Mouse (Mus musculus) T-helper 1 cell (primary cell): ENCODE data around the gene Dnajb1.

Source experiments
- in situ Hi-C: fragments of 300-600 bp; cut with MboI, MseI; formaldehyde crosslinking; loops from one replicate; pipeline ENCODE4 v1.15.1; 2025; ENCODE audit warnings: high pct_unique_total_duplicates

Dnajb1 gene

DNA sequence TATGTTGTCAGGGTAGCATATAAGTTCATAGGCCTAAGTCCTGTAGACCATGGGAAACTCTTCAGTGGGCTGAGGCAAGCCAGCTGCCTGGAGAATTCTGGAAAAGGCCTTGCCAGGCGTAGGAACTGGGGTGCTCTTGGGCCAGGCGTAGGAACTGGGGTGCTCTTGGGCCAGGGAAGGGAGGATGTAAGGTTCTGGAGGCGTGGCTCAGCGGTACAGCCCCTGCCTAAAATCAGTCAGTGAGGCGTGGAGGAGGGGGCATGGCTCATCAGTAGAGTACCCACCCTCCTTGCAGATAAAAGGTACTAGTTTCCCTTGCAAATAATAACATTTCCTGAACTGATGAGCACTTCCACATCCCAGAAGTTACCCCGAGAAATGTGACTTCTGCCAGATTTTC lies 46.7 kb downstream of the Dnajb1 start:
- in situ Hi-C loops = no loop called here

DNA sequence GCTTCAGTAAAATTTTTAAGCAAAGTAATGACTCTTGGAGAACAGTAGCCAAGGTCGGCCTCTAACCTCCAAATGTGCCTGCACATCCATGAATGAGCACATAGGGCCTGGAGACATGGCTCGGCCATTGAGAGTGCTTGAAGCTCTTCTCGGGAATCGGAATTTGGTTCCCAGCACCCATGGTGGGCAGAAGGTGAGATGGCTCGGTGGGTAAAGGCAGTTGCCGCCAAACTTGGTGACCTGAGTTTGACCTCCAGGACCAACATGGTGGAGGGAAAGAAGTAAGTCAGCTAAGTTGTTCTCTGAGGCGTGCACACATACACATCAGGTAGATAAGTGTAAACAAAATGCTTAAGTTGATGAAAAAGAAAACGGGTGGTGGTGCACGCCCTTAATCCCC lies 48.0 kb downstream of the Dnajb1 start:
- in situ Hi-C loops = no loop called here

DNA sequence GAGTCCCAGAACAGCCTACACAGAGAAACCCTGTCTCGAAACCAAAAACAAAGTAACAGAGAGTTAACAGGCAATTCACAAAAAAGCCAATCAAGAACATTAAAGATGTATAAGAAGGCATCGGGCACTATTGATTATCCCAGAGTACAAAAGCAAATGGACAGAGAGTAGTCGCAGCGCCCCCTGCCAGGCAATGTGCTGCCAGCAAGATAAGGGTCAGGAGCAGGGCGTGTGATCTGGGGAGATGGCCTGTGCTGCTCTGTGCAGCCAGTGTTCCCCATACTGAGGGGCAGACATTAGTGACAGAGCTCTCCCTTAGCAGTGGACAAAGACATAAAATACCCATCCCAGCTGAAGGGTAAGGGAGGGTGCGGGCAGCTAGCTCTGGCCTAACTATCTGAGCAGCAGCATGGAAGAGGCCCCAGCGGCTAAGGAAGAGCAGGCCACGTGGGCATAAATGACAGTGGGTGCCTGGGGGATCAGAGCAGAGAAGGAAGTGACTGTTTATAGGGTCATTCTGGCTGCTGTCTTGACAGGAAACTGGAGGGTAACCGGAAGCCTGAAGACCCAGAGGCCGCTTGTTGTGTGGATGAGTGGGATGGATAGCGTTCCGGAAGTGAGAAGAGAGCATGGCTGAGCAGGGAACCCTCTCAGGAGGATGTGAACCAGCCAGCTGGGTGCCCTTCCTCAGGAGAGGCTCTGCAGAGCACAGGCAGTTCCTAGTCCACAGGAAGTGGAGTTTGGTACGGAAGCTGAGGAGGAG lies 48.7 kb downstream of the Dnajb1 start:
- in situ Hi-C loops = no loop called here

DNA sequence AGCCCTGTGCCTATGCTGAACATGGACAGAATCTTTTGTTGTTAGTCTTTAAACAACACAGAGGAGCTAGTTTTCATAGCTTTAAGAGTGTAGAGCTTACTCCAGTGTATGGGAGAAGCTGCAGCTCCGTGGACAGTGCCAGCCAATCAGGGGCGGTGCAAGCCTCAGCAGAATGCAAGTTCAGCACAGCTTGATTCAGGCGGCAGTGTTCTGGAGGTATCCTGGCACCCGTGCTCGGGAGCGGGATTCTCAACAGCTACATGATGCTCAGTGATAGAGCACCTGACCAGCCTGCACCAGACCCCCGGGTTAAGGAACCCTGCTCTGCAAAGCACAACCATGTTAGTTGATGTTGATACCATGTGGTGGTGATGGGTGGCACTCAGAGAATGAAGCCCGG lies 52.6 kb downstream of the Dnajb1 start:
- in situ Hi-C loops = no loop called here

DNA sequence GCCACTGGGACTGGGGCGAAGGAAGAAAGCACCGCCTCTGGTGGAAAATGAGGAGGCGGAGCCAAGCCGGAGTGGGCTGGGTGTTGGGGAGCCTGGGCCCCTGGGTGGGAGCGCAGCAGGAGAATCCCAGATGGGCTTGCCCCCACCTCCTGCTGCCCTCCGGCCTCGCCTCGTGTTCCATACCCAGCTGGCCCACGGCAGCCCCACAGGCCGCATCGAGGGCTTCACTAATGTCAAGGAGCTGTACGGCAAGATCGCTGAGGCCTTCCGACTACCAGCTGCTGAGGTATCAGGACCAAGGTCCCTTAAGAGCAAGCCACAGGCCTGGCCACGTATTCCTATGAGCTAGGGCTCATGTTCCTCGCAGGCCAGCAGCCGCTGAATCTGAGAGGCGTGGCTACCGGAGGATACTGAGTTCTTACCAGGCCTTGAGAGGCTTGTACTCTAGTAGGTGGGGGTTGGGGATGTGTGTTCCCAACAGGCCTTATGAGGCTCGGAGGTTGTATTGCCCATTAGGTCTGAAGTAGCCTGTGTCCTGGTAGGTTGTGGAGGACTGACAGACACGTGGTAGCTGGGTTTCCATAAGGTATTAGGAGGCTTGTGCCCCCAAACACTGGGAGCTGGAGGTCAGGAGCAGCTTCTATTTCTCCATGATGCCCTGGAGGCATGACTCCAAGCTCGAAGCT lies 53.1 kb downstream of the Dnajb1 start:
- in situ Hi-C loops = no loop called here
